Mouse (Mus musculus) embryonic facial prominence, embryonic 13.5 days (tissue): ENCODE measurements at regions not wholly inside any gene's neighbourhood (a gene's known extent, or its start where the extent isn't known, plus 50 kb on each side); places are given as distances from the start of the nearest gene placed in this dataset.

Source experiments
- ATAC-seq: fragments of 200-750 bp; cut with Nextera tagmentation; 2 replicates; pipeline ENCODE4 v1.8.0; 2017; ENCODE audit warnings: low read depth; ENCODE audit not compliant: insufficient number of reproducible peaks, insufficient read depth, low FRiP score, low TSS enrichment
- H3K27ac ChIP-seq: fragments of 300-500 bp; sonication (generic); 2 replicates; pipeline ENCODE4 v1.5.1; 2015; ENCODE audit warnings: moderate library complexity, mild to moderate bottlenecking, inconsistent platforms
- H3K27me3 ChIP-seq: fragments of 300-500 bp; sonication (generic); 2 replicates; pipeline ENCODE4 v1.6.1; 2015; ENCODE audit warnings: mild to moderate bottlenecking, inconsistent platforms
- H3K36me3 ChIP-seq: fragments of 300-500 bp; sonication (generic); 2 replicates; pipeline ENCODE4 v1.6.1; 2015; ENCODE audit warnings: mild to moderate bottlenecking, inconsistent platforms
- H3K4me1 ChIP-seq: fragments of 300-500 bp; sonication (generic); 2 replicates; pipeline ENCODE4 v1.6.1; 2015; ENCODE audit warnings: inconsistent platforms
- H3K4me2 ChIP-seq: fragments of 300-500 bp; sonication (generic); 2 replicates; pipeline ENCODE4 v1.6.1; 2015; ENCODE audit warnings: moderate library complexity, mild to moderate bottlenecking, inconsistent platforms
- H3K4me3 ChIP-seq: fragments of 300-500 bp; sonication (generic); 2 replicates; pipeline ENCODE4 v1.5.1; 2015; ENCODE audit warnings: mild to moderate bottlenecking, inconsistent platforms
- H3K9ac ChIP-seq: fragments of 300-500 bp; sonication (generic); 2 replicates; pipeline ENCODE4 v1.6.1; 2015; ENCODE audit warnings: mild to moderate bottlenecking, inconsistent platforms
- H3K9me3 ChIP-seq: fragments of 300-500 bp; sonication (generic); 2 replicates; pipeline ENCODE4 v1.6.1; 2016; ENCODE audit warnings: inconsistent platforms
- WGBS: fragments of 180-500 bp; shearing (Covaris S2); methylation state at CpG from one replicate; pipeline ENCODE4 v1.1.7; 2015; ENCODE audit warnings: mixed read lengths; 5-methylcytosine and 5-hydroxymethylcytosine counted together

DNA sequence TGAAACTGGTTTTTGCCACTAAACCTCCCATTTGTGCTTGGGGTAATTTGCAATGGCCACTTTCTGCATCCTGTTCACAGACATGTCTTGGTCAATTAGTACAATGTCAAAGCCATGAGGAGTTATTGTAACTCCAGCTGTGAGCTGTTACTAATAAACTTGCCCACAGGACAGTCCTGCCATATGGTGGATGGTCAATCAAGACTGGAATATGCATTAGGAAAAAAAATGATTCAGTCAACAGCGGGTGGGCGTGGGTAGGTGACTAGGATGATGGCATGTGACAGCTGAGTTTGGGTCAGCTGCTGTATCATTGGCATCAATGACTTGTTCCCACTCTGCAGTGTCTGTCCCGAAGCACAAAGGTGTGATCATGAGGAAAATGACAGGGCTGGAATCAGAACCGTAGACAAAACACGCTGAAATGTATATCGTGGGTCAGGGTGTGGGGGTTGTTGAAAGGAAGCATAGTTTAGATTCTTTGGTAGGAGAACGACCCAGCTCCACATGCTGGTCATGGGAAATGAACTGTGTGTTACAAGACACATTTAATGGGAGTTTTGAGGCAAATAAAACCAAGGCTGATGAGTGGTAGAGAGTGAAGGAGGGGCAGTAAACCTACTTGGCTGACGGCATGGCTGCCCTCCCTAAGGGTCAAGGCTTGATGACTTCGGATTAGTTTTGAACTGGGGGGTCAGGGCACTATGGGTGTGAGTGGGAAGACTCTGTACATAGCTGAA lies 363.2 kb upstream of the Npvf start:
- Histone ChIP-seq H3K4me2 (no peak overlapping the region), H3K4me3 (no peak overlapping the region), H3K36me3 (no peaks in the 10 kb centered on the region), H3K9ac (no peak overlapping the region), H3K4me1 (peaks cover 23% of the 10 kb centered on the region), H3K27ac (0 out of 2 replicates have a peak overlapping the region, but pooled peaks have one; percentile 51), H3K9me3 (no peaks in the 10 kb centered on the region), H3K27me3 (no peaks in the 10 kb centered on the region)
- 78% methylated on average over 9 of the region's 9 CpGs for WGBS
- no peak for ATAC-seq

DNA sequence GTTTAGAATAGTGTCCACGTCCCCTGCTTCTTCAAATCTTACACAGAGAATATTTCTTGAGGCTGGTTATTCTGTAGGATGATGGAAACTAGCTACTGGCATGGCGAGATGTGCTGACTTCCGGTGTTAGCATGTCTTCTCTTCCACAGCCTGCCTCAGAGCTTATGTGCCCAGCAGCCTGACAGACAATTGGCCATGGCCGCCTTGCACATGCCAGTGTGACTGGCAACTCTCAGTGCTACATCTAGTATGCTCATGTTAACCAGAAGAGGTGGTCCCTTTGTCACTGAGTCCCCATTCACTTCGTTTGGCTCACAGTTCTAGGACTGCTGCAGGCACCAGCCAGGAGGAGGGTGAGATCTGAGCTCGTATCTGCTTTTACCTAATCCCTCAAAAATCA lies 367.0 kb upstream of the Npvf start:
- no peak for ATAC-seq
- WGBS, result 84% methylated on average over 6 of the region's 6 CpGs
- Histone ChIP-seq H3K36me3 (no peaks in the 10 kb centered on the region), H3K27ac (peak overlapping the region; percentile 60), H3K4me2 (no peak overlapping the region), H3K9ac (no peak overlapping the region), H3K9me3 (no peaks in the 10 kb centered on the region), H3K4me3 (no peak overlapping the region), H3K4me1 (peaks cover 20% of the 10 kb centered on the region), H3K27me3 (no peaks in the 10 kb centered on the region)

DNA sequence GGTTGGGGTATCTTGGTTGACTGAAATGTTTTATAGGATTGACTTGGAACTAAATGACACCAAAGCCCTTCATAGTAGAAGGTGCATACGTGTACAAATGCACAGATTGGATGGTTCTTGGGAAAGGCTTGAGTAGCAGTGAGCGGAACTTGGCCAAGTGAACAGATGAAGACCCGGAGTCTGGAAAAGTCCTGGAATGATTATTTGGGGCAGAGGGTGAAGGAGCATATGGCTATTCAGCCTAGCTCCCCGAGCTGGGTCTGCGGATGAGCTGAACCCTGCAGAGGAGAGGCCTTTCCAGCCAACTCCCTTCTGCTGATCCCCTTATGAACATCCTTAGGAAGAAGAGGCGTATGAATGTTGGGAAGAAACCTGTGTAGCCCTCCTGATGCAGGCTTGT lies 369.1 kb upstream of the Npvf start:
- Histone ChIP-seq H3K4me2 (no peak overlapping the region), H3K36me3 (no peaks in the 10 kb centered on the region), H3K9ac (no peak overlapping the region), H3K4me1 (peaks cover 25% of the 10 kb centered on the region), H3K27ac (peak overlapping the region; percentile 79), H3K27me3 (no peaks in the 10 kb centered on the region), H3K9me3 (no peaks in the 10 kb centered on the region), H3K4me3 (no peak overlapping the region)
- no peak for ATAC-seq
- WGBS, result 93% methylated on average over 6 of the region's 6 CpGs

DNA sequence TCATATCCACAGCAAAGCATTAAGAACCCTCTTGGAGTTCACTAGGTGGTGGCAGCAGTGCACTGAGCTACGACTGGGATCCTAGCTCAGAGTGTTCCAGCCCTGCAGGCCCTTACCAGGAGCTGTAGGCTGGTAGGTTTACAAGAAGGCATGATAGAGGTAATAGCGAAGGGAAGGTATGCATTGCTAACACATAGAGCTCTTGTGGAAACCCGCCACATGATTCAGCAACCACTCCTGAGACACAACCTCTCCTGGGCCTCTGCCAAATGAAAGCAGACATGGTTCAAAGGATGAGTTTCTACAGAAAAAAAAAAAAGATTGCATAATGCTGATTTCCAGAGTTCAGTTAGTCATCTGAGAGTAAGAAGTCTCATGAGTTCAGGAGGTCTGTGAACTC lies 370.5 kb upstream of the Npvf start:
- no peaks in the 10 kb centered on the region for H3K9me3 ChIP-seq
- no peak for ATAC-seq
- WGBS, result 68% methylated on average over 3 of the region's 3 CpGs

DNA sequence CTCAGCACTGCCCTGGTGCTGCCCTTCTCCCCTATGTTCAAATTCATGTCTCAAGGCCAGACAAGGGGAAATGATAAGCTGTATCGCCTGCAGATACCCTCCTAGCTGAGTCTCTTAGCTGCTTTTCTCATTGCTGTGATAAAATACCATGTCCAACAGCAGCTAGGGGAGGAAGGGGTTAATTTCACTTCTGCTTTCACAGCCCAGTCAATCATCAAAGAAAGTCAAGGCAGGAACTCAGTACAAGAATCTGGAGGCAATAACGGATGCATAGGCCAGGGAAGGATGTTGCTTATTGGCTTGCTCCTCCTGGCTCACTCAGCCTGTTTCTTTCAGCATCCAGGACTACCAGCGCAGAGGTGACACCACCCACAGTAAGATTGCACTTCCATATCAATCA lies 371.2 kb upstream of the Npvf start:
- Histone ChIP-seq H3K27me3 (no peaks in the 10 kb centered on the region), H3K4me1 (peaks cover 25% of the 10 kb centered on the region), H3K9ac (no peak overlapping the region), H3K9me3 (no peaks in the 10 kb centered on the region), H3K36me3 (no peaks in the 10 kb centered on the region), H3K4me2 (no peak overlapping the region), H3K4me3 (no peak overlapping the region), H3K27ac (no peak overlapping the region)
- no peak for ATAC-seq
- WGBS, result 65% methylated on average over 3 of the region's 3 CpGs

More for the DNA sequence above, 370.5 kb upstream of the Npvf start:
- H3K4me3 ChIP-seq, result no peak overlapping the region
- no peak overlapping the region; the same call in 1 of the 2 replicates for H3K27ac ChIP-seq
- H3K36me3 ChIP-seq, result no peaks in the 10 kb centered on the region
- H3K9ac ChIP-seq, result no peak overlapping the region
- H3K4me1 ChIP-seq, result peaks cover 25% of the 10 kb centered on the region
- no peaks in the 10 kb centered on the region for H3K27me3 ChIP-seq
- H3K4me2 ChIP-seq, result no peak overlapping the region

DNA sequence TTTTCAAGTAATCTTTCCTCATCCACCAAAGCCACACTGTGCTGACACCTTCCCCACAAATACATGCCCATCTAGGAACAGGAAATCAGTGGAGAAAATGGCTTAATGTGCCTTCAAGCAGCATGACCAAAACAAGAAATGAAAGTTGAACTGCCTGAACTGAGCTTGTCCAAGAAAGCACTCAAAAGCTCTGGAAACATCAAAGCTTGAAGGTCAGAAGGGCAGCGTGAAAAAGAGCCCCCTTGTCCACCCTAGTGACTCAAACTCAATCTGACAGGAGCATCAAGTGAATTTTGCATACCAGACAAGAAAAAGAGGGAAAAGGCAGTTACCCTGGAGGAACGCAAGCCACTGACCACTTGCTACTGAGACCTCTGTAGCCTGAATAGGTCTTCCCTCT lies 373.1 kb upstream of the Npvf start:
- Histone ChIP-seq H3K4me1 (peaks cover 25% of the 10 kb centered on the region), H3K9ac (no peak overlapping the region), H3K36me3 (no peaks in the 10 kb centered on the region), H3K9me3 (no peaks in the 10 kb centered on the region), H3K27me3 (no peaks in the 10 kb centered on the region), H3K4me3 (no peak overlapping the region), H3K27ac (no peak overlapping the region), H3K4me2 (no peak overlapping the region)
- ATAC-seq, result no peak
- 45% methylated on average over 2 of the region's 2 CpGs for WGBS

DNA sequence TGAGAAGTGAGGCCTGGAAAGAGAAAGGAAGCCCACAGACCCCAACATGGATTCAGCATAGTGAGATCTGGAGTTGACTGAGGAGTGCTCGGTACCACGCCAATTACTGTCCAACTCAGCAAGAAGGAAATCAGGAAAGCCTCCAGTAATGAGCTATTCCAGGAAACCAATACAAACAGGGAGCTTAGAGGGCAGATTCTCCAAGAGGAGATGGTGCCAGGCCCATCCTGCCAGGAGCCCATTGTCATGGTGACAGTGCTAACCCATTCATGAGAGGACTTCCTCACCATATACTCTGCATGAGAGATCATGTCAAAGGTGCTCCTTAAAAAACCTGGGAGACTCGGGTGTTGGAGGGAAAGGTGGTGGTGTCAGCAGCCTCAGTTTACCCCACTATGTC lies 375.3 kb upstream of the Npvf start:
- Histone ChIP-seq H3K4me2 (no peak overlapping the region), H3K4me1 (peaks cover 16% of the 10 kb centered on the region), H3K36me3 (no peaks in the 10 kb centered on the region), H3K27ac (no peak overlapping the region), H3K4me3 (no peak overlapping the region), H3K27me3 (no peaks in the 10 kb centered on the region), H3K9ac (no peak overlapping the region), H3K9me3 (no peaks in the 10 kb centered on the region)
- no peak for ATAC-seq
- 94% methylated on average over 3 of the region's 3 CpGs for WGBS

DNA sequence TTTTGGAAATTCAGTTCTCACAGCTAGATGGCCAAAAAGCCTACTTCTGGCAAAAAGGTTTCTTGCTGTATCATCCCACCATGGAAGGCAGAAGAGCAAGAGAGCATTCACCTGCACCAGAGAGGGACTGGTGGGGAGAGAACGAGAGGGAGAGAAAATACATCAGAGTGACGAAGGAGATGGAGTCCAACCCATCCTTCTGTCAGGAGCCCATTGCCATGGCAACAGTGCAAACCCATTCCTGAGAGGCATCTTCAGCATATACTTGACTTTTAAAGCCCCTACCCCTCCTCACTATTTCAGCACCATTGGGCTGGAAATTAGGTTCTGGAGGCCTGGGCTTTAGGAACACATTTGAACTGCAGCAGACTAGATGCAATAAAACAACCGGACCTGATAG lies 375.7 kb upstream of the Npvf start:
- no peak for ATAC-seq
- H3K4me2 ChIP-seq, result no peak overlapping the region
- no peaks in the 10 kb centered on the region for H3K9me3 ChIP-seq
- H3K4me1 ChIP-seq, result peaks cover 13% of the 10 kb centered on the region
- H3K4me3 ChIP-seq, result no peak overlapping the region
- no peaks in the 10 kb centered on the region for H3K27me3 ChIP-seq
- H3K9ac ChIP-seq, result no peak overlapping the region
- H3K27ac ChIP-seq, result no peak overlapping the region
- no peaks in the 10 kb centered on the region for H3K36me3 ChIP-seq
- WGBS, result 89% methylated on average over 3 of the region's 3 CpGs

DNA sequence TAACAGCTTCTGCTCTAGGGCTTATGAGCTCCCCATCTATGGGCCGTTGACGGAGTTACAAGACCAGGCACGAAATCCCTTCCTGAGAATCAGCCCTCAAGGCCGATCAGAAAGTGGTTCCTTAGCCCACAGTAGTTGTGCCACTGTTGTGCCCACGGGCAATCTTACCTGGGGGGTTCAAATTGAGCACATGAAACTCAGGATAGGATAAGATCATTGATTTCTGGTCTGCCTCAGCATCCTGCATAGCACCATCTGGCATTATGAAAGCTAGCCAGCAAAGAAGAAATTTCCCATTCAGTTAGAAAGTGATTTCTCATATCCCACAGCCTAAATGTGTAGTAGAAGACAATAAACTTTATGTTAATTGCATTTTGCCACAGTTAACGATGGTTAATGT lies 379.6 kb upstream of the Npvf start:
- WGBS, result 78% methylated on average over 6 of the region's 6 CpGs
- ATAC-seq, result no peak
- peaks cover 29% of the 10 kb centered on the region for H3K4me1 ChIP-seq
- H3K9ac ChIP-seq, result no peak overlapping the region
- H3K27ac ChIP-seq, result no peak overlapping the region
- no peak overlapping the region for H3K4me2 ChIP-seq
- no peaks in the 10 kb centered on the region for H3K9me3 ChIP-seq
- no peaks in the 10 kb centered on the region for H3K27me3 ChIP-seq
- H3K4me3 ChIP-seq, result no peak overlapping the region
- H3K36me3 ChIP-seq, result no peaks in the 10 kb centered on the region

DNA sequence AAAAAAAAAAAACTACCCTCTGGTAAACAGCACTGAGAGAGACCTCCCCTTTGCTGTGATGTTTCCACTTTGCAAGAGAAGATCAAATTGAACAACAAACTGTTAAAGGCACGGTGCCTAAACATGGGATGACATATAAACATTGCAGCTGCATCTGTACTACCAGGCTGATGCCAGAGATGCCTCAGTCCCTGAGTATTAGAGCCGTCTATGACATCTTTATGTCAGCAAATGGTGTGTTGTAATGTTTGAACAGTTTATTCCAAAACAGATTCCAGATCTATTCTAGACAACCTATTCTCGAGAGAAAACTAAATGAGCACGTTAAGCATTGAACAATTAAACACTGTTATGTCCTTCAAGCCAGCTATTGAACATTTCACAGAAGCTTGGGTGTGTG lies 381.8 kb upstream of the Npvf start:
- no peak overlapping the region for H3K4me2 ChIP-seq
- no peaks in the 10 kb centered on the region for H3K36me3 ChIP-seq
- no peak overlapping the region for H3K9ac ChIP-seq
- peaks cover 42% of the 10 kb centered on the region for H3K4me1 ChIP-seq
- no peaks in the 10 kb centered on the region for H3K9me3 ChIP-seq
- H3K27ac ChIP-seq, result peak overlapping the region; percentile 30; the same call in 1 of the 2 replicates
- whole genome bisulfite sequencing, result 55% methylated on average over 4 of the region's 4 CpGs
- no peak for ATAC-seq
- H3K27me3 ChIP-seq, result no peaks in the 10 kb centered on the region
- H3K4me3 ChIP-seq, result no peak overlapping the region

DNA sequence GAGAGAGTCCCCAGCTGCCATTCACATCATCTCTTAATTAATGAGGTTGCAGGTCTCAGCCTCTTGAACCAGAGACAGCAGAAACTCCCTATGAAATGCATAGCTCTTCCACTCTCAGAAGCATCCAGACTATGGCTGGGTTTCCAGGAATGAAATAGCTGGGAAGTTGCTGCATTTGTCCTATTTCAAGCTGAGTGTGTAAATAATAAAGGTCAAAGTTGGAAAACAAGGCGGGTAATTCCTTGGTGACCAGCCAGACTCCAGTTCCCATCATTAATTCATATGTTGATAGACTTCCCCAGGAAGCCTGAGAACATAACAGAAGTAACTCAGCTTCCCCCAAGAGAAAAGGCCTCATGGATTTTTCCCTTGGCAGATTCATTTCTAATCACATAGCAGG lies 382.3 kb upstream of the Npvf start:
- peak overlapping the region; percentile 30 for H3K27ac ChIP-seq
- ATAC-seq, result no peak
- no peaks in the 10 kb centered on the region for H3K27me3 ChIP-seq
- peaks cover 42% of the 10 kb centered on the region for H3K4me1 ChIP-seq
- H3K9ac ChIP-seq, result no peak overlapping the region
- no peak overlapping the region for H3K4me3 ChIP-seq
- no peaks in the 10 kb centered on the region for H3K9me3 ChIP-seq
- whole genome bisulfite sequencing, result 39% methylated on average over 1 of the region's 1 CpGs
- H3K4me2 ChIP-seq, result no peak overlapping the region
- no peaks in the 10 kb centered on the region for H3K36me3 ChIP-seq

DNA sequence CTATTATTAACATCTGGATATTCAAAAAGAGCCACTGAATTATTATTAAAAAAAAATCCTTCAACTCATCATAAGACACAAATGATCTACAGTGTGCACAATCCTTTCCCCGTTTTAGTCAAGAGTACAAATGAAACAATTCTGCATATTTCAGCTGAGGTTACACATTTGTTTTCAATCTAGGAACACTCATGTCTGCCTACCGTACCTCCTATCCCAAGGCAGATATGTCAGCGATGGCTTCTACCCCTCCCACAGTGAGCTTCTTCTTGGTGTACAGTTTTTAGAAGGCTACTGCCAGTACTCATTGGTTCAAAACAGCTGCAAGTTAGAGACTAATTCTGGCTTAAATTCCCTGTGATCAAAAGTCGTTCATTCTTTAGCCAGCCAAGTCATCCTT lies 382.7 kb upstream of the Npvf start:
- no peak for ATAC-seq
- H3K36me3 ChIP-seq, result no peaks in the 10 kb centered on the region
- H3K27me3 ChIP-seq, result no peaks in the 10 kb centered on the region
- no peak overlapping the region for H3K9ac ChIP-seq
- H3K4me1 ChIP-seq, result peaks cover 38% of the 10 kb centered on the region
- H3K4me2 ChIP-seq, result no peak overlapping the region
- WGBS, result 24% methylated on average over 4 of the region's 4 CpGs
- no peak overlapping the region for H3K4me3 ChIP-seq
- peak overlapping the region; percentile 55 for H3K27ac ChIP-seq
- H3K9me3 ChIP-seq, result no peaks in the 10 kb centered on the region
